Mouse (Mus musculus) C2C12 (cell line): ENCODE data around the gene Pacs1.

Source experiments
- CEBPB ChIP-seq: IDR thresholded peaks from one replicate; pipeline ENCODE4 v1.6.1; 2011; ENCODE audit warnings: low read depth, mild to moderate bottlenecking, control low read depth, moderate library complexity
- CTCF ChIP-seq: IDR thresholded peaks from one replicate; pipeline ENCODE4 v1.5.1; 2011; ENCODE audit not compliant: control insufficient read depth, insufficient read depth, insufficient read length
- FOSL1 ChIP-seq: IDR thresholded peaks from one replicate; pipeline ENCODE4 v1.8.0; 2011; ENCODE audit warnings: mild to moderate bottlenecking, low read length; ENCODE audit not compliant: poor library complexity, insufficient read depth, severe bottlenecking
- MAX ChIP-seq: IDR thresholded peaks from one replicate; pipeline ENCODE4 v1.6.1; 2011; ENCODE audit warnings: mild to moderate bottlenecking, control low read depth
- MYOD1 ChIP-seq: IDR thresholded peaks from one replicate; pipeline ENCODE4 v1.6.1; 2011; ENCODE audit warnings: low read depth; ENCODE audit not compliant: control insufficient read depth, insufficient read length
- USF1 ChIP-seq: IDR thresholded peaks from one replicate; pipeline ENCODE4 v1.6.1; 2011; ENCODE audit warnings: low read depth, mild to moderate bottlenecking, control low read depth, moderate library complexity

DNA sequence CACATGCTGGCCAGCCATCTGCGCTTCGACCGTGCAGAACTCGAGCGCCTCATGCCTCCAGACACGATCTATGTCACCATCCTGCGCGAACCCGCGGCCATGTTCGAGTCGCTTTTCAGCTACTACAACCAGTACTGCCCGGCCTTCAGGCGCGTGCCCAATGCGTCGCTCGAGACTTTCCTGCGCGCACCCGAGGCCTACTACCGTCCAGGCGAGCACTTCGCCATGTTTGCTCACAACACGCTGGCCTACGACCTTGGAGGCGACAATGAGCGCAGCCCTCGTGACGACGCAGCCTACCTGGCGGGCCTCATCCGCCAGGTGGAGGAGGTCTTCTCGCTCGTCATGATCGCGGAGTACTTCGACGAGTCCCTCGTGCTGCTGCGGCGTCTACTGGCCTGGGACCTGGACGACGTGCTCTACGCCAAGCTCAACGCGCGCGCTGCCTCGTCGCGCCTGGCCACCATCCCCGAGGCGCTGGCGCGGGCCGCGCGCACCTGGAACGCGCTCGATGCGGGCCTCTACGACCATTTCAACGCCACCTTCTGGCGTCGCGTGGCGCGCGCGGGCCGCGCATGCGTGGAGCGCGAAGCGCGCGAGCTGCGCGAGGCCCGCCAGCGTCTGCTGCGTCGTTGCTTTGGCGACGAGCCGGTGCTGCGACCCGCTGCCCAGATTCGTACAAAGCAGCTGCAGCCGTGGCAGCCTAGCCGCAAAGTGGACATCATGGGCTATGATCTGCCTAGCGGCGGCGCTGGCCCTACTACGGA, 34.2 kb upstream of the Pacs1 start:
- TF ChIP-seq CTCF: no peak
- no peak for TF ChIP-seq CEBPB
- no peak for TF ChIP-seq USF1
- no peak for TF ChIP-seq MYOD1
- TF ChIP-seq MAX: no peak
- no peak for TF ChIP-seq FOSL1
